ENCODE assay signal across 15 mouse cellular contexts in genomic region chr6:90663736-90664135, GRCm38 (mm10). TPM values are rescaled to one million over a fixed set of nuclear protein-coding genes. Genes with fewer than 3 reads are reported as not detected.
DNase-seq lines count a peak whose midpoint lies in the region; ATAC-seq and TF ChIP-seq lines count a peak whose summit lies in the region.
"Had no signal": no experiment of that assay in that cellular context is flagged by ENCODE, and none has a peak within 500 bp of the region (broad histone marks: within the 10 kb centered on the region; RNA-seq: fewer than 3 reads in every experiment).

No protein-coding gene starts in this region.

- no peak overlapping the region for H3K4me3 ChIP-seq in heart, embryonic 13.5 days
- no peak overlapping the region for H3K4me3 ChIP-seq in stomach, embryonic 16.5 days (replicated peaks; ENCODE audit: low read length)
- no peak overlapping the region for H3K4me3 ChIP-seq in stomach, postnatal 0 days (ENCODE audit: low read depth, low read length)
- H3K4me3 ChIP-seq: midbrain, embryonic 13.5 days had no signal

- H3K9ac ChIP-seq in heart, embryonic 13.5 days, result no peak overlapping the region
- no peak overlapping the region for H3K9ac ChIP-seq in stomach, embryonic 16.5 days (ENCODE audit: low read length)
- no peak overlapping the region for H3K9ac ChIP-seq in stomach, postnatal 0 days (ENCODE audit: low read length)
- H3K9ac ChIP-seq: midbrain, embryonic 13.5 days had no signal

- H3K9me3 ChIP-seq in heart, embryonic 13.5 days, result no peaks in the 10 kb centered on the region
- H3K9me3 ChIP-seq in stomach, embryonic 16.5 days (replicated peaks; ENCODE audit: control insufficient read depth, low read length), result no peaks in the 10 kb centered on the region
- no peaks in the 10 kb centered on the region for H3K9me3 ChIP-seq in stomach, postnatal 0 days (ENCODE audit: control insufficient read depth, low read length)
- H3K9me3 ChIP-seq: midbrain, embryonic 13.5 days had no signal

- no peak for TF ChIP-seq EP300 in stomach, postnatal 0 days (optimal IDR thresholded peaks at IDR 0.05)

- peak overlapping the region; percentile 37 for H3K27ac ChIP-seq in heart, embryonic 13.5 days (replicated peaks)
- H3K27ac ChIP-seq in stomach, embryonic 16.5 days (ENCODE audit: low read length), result 0 out of 2 replicates have a peak overlapping the region, but pooled peaks have one; percentile 49
- H3K27ac ChIP-seq in stomach, postnatal 0 days (replicated peaks), result no peak overlapping the region
- H3K27ac ChIP-seq: midbrain, embryonic 13.5 days had no signal

- H3K27me3 ChIP-seq in heart, embryonic 13.5 days (replicated peaks), result no peaks in the 10 kb centered on the region
- no peaks in the 10 kb centered on the region for H3K27me3 ChIP-seq in stomach, embryonic 16.5 days (ENCODE audit: control insufficient read depth, insufficient read depth, low read length)
- H3K27me3 ChIP-seq in stomach, postnatal 0 days (ENCODE audit: control insufficient read depth, insufficient read depth, low read length), result no peaks in the 10 kb centered on the region
- H3K27me3 ChIP-seq: CH12.LX; midbrain, embryonic 13.5 days had no signal

- 72% methylated on average over 11 of the region's 11 CpGs for WGBS in heart, embryonic 13.5 days
- WGBS in stomach, embryonic 16.5 days, result 81% methylated on average over 11 of the region's 11 CpGs
- WGBS in stomach, postnatal 0 days, result 71% methylated on average over 11 of the region's 11 CpGs

- peaks cover 34% of the 10 kb centered on the region for H3K4me1 ChIP-seq in heart, embryonic 13.5 days
- no peaks in the 10 kb centered on the region for H3K4me1 ChIP-seq in stomach, embryonic 16.5 days (ENCODE audit: control insufficient read depth, insufficient read depth, low read length)
- H3K4me1 ChIP-seq in stomach, postnatal 0 days (replicated peaks; ENCODE audit: control insufficient read depth, insufficient read depth), result no peaks in the 10 kb centered on the region

- peaks cover 82% of the 10 kb centered on the region for H3K36me3 ChIP-seq in heart, embryonic 13.5 days
- H3K36me3 ChIP-seq in stomach, embryonic 16.5 days (ENCODE audit: control insufficient read depth, insufficient read depth, low read length), result peaks cover 19% of the 10 kb centered on the region
- peaks cover 21% of the 10 kb centered on the region for H3K36me3 ChIP-seq in stomach, postnatal 0 days (ENCODE audit: control insufficient read depth, insufficient read depth, low read length)

- no peak for DNase-seq in heart, adult 18-20 months
- DNase-seq in stomach, postnatal 0 days (ENCODE audit: low spot score), result no peak
- peak; percentile 52 for DNase-seq in kidney, postnatal 10 days
- no peak for DNase-seq in right cerebral cortex, postnatal 25 days
- DNase-seq in ovary, adult 18-20 months (ENCODE audit: low spot score), result no peak
- DNase-seq: adrenal gland, adult 2 months; cerebellum, postnatal 36 days; gastrocnemius, postnatal 25 days; layer of hippocampus, adult 9-11 months; spleen, adult 18-20 months had no signal

- H3K4me2 ChIP-seq in heart, embryonic 13.5 days, result no peak overlapping the region
- H3K4me2 ChIP-seq in stomach, embryonic 16.5 days (ENCODE audit: low read depth, low read length), result no peak overlapping the region
- H3K4me2 ChIP-seq in stomach, postnatal 0 days (replicated peaks; ENCODE audit: low read depth), result no peak overlapping the region
- H3K4me2 ChIP-seq: midbrain, embryonic 13.5 days had no signal

- no peak for ATAC-seq in heart, embryonic 13.5 days (ENCODE audit: extremely low read depth, insufficient number of reproducible peaks, low FRiP score, low TSS enrichment)
- ATAC-seq in stomach, embryonic 16.5 days (ENCODE audit: insufficient read depth, low FRiP score), result peak; percentile 30; the same call in 1 of the 2 replicates
- ATAC-seq in stomach, postnatal 0 days (ENCODE audit: low FRiP score, low TSS enrichment), result no peak
- ATAC-seq: hindbrain, embryonic 16.5 days; midbrain, embryonic 13.5 days had no signal

- TF ChIP-seq CTCF in stomach, postnatal 0 days (IDR thresholded peaks at IDR 0.05; ENCODE audit: low read depth), result no peak

RNA-seq across cellular contexts. Expression of gene Slc41a3, which starts 59.2 kb away (rescaled TPM):
- polyA plus RNA-seq in heart, embryonic 13.5 days (2015; fragmentation: Nextera tagmentation; extraction: Ambion mirVana), result 12.1 and 14.0 TPM in 2 replicates
- total RNA-seq in heart, adult 18-20 months (2021), result 100 to 1,000 TPM; 127 to 149 TPM
- polyA plus RNA-seq in stomach, embryonic 16.5 days (2015; fragmentation: Nextera tagmentation; extraction: Ambion mirVana), result 7.6 and 8.5 TPM in 2 replicates
- 4.1 and 4.3 TPM in 2 replicates for polyA plus RNA-seq in stomach, postnatal 0 days (2015; fragmentation: Nextera tagmentation; extraction: Ambion mirVana)
